Mouse (Mus musculus): Measurements from ENCODE around the gene Slc22a17.
"Not testable (repeated sequence)": the region's sequence is repeated elsewhere in the genome, so short reads cannot be mapped to it uniquely, and the experiment has no call there.

The Slc22a17 gene

GRCm38 (mm10) chr14:54912886-54913285 lies at the start of gene Slc22a17:
Gene Slc22a17 (minus strand): TSS chr14:54913132.
- DNase-seq (ENCODE audit: low read depth, low spot score): peak; percentile 37

DNA sequence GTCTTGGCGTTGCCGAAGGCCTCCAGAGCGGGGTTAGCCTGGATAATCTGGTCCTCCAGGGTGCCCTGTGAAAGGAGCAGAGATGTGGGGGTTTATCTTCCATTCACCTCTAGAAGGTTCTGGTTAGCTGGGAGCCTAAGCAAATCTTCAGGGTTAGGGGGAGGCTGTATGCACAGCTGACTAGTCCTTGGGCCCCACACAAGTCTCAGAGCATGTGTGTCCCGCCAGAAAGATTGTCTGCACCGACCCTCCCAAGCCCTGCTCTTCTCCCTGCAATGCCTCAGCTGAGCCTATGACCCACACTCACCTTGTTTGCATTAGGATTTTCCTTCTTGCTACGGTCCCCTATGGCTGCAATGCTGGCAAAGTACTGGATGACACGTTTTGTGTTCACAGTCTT lies 49.8 kb upstream of the Slc22a17 start:
- DNase-seq (ENCODE audit: low read depth, low spot score): no peak

- DNase-seq (ENCODE audit: low read depth, low spot score): no peak
These were observed 48.6 kb upstream of the Slc22a17 start for GRCm38 (mm10) chr14:54961487-54961886.

DNA sequence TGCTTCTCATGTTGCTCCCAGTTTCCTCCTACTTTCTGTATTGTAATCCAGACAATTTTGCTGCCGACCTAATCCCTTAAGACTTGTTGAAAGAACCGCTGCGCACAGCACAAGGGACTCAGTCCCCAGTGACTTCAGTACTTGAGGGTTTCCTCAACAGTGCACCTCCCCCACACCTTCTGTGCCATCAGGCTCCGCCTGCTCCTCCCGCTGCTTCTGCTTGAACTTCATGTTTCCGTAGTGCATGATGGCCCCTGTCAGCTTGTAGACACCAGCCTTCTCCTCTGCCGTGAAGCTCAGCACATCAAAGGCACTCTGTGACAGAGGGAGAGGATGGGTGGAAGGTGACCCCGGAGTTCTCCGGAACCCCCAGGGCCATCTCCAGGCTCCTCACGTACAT lies 47.8 kb upstream of the Slc22a17 start:
- DNase-seq (ENCODE audit: low read depth, low spot score): no peak

DNA sequence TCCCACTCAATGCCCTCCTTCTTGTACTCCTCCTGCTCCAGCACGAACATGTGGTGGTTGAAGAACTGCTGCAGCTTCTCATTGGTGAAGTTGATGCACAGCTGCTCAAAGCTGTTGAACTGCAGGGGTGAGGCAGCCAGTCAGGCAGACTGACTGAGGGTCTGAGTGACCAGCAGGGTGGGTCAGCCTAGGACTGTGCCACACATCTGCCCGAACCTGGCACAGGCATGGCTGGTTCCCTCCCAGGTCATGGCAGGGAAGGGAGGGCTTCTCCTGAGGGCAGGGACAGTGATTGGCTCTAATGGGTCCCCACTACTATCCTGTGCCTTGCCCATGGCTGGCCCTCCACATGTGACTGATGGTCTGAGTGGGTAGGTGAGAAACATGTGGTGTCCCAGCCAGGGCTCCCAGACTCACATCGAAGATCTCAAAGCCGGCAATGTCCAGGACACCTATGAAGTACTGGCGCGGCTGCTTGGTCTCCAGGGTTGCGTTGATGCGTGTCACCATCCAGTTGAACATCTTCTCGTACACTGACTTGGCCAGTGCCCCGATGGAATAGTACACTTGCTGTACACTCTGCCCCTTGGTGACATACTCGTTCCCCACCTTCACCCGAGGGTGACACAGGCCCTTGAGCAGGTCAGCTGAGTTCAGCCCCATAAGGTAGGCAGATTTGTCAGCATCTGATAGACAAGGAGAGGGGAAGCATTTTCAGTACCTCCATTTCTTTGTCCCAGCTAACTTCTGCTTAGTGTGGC lies 47.1 kb upstream of the Slc22a17 start:
- DNase-seq (ENCODE audit: low read depth, low spot score): not testable (repeated sequence)

GRCm38 (mm10) chr14:54959197-54959596 lies 46.3 kb upstream of the Slc22a17 start:
- DNase-seq (ENCODE audit: low read depth, low spot score): no peak

DNA sequence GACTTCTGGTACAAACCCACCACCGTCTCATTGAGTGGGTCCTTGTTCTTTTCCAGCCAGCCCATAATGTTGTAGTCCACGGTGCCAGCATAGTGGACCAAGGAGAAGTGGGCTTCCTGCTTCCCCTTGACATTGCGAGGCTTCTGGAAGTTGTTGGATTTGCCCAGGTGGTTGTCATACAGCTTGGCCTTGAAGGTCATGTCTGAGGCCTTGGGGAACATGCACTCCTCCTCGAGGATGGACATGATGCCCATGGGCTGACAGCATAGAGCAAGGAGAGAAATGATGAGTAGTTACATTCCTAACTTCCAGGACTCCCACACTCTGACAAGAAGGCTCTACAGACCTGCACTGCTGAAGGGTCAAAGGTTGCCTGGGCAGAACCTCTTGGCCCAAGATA lies 45.6 kb upstream of the Slc22a17 start:
- no peak for DNase-seq (ENCODE audit: low read depth, low spot score)

GRCm38 (mm10) chr14:54956533-54956932 lies 43.6 kb upstream of the Slc22a17 start:
- no peak for DNase-seq (ENCODE audit: low read depth, low spot score)

DNA sequence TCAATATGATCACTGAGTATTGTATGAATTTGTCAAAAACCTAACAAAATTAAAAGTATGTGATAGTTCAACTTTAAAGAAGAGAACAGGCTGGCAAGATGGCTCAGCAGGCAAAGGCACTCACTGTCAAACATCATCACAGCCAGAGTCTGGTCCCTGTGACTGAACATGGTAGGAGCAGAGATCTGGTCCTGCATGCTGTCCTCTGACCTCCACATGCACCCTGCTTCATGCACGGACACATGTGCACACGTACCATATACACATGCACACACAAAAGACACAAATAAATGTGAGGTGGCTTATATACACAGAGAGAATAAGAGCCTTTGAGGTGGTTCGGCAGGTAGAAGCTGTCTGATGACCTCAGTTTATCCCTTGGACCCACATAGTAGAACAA lies 42.5 kb upstream of the Slc22a17 start:
- DNase-seq (ENCODE audit: low read depth, low spot score): no peak

DNA sequence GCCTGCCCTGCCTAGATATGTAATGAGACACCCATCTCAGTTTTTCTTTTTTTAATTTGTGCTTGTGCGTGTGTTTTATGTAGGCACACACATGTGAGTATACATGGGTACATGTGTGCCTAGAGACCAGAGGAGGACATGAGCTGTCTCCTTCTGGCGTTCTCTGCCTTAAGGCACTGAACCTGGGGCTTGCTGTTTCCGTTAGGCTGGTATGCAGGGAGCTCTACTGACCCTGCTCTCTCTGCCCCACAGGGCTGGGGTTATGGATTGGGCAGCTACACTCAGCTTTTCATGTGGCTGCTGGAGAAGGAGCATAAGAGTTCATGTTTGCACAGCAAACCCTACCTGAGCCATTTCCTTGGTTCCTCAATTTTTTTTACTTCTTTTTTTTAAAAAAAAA lies 41.5 kb upstream of the Slc22a17 start:
- DNase-seq (ENCODE audit: low read depth, low spot score): no peak

DNA sequence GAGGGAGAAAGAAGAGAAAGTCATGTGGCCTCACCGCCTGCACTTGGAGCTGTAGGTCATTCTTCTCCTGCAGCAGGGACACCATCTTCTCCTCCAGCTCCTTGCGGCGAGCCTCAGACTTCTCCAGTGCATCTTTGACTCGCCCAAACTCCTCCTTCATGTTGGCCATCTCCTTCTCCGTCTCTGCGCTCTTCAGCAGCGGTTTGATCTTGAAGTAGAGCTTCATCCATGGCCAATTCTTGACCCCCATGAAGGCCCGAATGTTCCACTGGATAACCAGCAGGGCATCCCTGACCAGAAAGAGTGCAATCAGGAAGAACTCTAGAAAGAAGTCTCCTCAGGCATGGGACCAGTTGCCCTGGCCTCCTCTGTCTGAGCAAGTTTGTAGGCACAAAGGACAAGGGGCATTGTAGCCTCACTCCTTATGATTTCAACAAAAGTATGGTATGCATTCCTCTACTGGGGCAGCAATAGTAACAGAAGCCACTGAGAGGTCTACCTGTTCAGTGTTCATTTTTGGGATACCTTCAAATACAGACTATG lies 40.8 kb upstream of the Slc22a17 start:
- DNase-seq (ENCODE audit: low read depth, low spot score): no peak

GRCm38 (mm10) chr14:54951587-54951986 lies 38.7 kb upstream of the Slc22a17 start:
- DNase-seq (ENCODE audit: low read depth, low spot score): no peak

DNA sequence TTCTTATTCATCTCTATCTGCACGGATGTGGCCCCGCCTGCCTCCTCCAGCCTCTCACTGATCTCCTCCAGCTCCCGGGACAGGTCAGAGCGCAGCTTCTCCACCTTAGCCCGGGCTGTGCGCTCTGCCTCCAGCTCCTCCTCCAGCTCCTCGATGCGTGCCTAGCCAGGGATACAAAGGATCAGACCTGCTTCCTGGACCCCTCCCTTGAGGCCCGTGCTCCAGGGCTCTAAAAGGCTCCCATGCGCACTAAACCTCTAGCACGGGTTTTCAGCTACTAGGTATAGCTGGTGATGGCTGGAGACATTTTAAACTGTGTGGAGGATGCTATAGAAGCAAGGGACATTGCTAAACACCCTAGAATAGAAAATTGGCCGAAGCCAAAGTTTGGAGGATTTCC lies 37.6 kb upstream of the Slc22a17 start:
- no peak for DNase-seq (ENCODE audit: low read depth, low spot score)

GRCm38 (mm10) chr14:54948781-54949180 lies 35.8 kb upstream of the Slc22a17 start:
- no peak for DNase-seq (ENCODE audit: low read depth, low spot score)

DNA sequence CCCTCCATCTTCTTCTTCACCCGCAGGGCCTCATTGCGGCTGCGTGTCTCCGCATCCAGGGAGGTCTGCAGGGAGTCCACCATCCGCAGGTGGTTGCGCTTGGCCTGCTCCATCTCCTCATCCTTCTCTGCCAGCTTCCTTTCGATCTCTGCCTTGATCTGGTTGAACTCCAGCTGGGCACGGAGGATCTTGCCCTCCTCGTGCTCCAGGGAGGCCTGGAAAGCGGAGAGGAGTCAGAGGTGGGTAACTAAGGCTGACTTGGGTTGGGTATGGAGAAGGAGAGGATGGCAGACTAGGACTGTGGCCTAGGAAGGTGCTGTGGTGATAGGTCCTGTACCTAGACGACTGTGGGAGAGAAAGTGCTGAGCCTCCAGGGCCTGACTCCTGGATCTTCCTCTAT lies 34.1 kb upstream of the Slc22a17 start:
- DNase-seq (ENCODE audit: low read depth, low spot score): not testable (repeated sequence)

DNA sequence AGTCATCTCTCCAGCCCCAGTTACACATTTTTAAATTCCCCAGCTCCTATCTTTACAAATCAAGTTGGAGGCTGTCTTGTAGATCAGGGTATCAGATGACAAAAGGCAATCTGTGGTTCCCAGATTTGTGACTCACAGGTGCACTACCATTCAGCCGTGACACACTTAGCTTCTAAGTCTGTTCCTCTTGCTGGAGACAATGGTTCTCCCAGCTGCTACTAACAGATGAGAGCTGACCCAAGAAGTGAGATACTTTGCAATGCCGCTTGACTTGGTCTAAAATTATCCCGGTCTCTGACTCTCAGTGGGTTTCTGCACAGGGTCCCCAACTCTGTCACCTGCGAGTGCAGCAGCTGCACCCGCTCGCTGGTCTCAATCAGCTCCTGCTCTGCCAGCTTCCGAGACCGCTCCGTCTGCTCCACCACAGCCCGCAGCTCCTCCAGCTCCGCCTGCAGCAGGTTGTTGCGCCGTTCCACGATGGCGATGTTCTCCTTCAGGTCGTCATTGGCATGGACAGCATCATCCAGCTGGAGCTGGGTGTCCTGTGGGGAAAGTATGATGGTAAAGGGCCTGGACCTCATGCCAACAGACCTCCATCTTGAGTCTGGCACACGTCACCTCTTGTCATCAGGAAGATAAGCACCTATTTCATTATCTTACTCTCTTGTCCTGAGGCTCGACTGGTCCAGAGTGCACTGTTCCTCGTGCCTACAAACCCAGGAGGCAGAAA lies 33.2 kb upstream of the Slc22a17 start:
- no peak for DNase-seq (ENCODE audit: low read depth, low spot score)

GRCm38 (mm10) chr14:54944939-54945338 lies 32.0 kb upstream of the Slc22a17 start:
- no peak for DNase-seq (ENCODE audit: low read depth, low spot score)

DNA sequence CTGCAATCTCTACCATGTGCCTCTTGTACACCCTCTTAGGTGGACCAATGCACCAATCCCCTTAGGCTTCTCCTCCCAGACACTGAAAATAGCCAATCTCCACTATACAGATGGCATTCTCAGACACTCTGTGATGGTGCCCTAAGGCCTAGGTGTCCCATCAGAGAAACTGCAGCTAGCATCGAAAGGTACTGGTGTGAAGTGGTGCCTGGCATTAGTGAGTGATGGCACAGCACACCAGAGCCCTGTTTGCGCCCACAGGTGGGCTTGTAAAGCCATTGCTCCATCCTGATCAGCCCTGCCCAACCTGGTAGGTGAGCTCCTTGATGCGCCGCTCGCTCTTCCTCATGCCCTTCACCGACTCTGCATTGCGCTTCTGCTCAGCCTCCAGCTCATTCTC lies 31.0 kb upstream of the Slc22a17 start:
- DNase-seq (ENCODE audit: low read depth, low spot score): no peak

DNA sequence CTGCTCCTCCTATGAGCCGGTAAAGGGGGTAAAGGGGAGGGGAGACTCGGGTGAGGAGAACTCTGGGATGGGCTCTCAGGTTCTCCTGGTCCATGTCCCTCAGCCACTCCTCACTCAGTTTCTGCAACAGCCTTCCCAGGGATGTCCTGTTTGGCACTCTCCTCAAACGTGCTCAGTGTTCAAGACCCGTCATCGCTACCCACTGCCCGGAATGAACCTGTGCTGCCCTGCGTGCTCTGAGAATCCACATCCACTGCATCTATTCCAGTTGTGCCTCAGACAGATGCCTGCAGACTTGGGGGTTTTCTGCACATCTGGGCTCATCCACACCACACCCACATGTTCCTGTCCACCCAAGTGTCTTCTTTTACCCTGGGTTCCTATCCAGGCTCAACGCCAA lies 29.5 kb upstream of the Slc22a17 start:
- no peak for DNase-seq (ENCODE audit: low read depth, low spot score)

DNA sequence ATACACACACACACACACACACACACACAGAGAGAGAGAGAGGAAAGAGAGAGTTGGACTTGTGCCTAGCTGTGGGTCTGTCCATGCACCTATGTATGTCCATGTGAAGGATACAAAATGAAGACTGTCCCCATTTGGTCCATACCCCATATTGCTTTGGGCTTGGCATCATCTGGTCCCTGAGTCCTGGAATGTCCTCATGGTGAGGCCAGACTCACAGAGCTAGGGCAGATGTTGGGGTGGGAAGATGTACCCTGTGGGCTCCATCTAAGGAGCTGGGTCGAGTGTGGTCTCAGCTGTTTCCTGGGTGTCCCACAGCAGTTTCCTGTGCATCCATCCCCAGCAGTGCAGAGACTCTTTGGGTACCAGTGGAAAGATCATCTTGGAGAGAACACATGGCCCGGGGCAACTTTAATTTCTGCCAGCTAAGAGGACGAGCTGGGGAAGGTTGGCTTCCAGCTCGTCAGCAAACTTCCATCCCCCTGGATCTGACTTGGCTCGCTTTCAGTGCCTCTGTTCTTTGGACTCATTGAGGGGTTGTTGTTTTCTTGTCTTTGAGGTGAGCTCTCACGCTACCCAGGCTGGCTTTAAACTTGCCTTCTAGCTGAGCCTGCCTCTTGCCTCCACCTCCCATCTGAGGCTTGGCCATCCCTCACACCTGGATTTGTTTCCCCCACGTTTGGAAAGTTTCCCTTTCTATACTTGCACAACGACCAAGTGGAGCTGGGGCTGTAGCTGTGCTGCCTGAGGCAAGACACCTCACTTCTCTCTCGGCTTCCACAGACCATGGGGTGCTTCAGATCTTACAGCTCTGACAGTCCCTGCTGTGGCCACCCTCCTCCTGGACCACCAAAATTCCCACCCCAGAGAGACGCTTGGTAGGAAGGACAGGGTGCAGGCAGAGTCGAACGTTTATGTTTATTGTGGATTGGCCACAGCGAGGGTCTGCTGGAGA lies 28.4 kb upstream of the Slc22a17 start:
- DNase-seq (ENCODE audit: low read depth, low spot score): no peak

DNA sequence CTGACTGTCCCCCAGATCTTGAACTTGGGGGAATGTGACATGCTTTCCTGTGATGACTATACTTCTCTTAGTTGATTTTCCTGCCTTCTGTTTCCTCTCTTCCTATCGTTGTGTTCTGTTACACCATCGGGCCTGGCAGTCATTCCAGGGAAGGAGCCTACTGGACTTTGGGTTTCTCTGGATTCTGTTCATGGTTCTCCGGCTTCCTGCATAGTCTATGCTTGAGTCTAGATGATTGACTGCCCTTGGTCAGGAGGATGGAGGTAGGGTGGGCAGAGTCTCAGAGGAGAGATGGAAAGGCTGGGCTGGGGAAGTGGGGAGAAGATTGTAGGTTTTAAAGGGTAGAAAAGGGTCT lies 27.2 kb upstream of the Slc22a17 start:
- DNase-seq (ENCODE audit: low read depth, low spot score): no peak
